Mouse (Mus musculus) yolk sac, embryonic 10.5 days (tissue): ENCODE measurements around the gene Acta2.

ENCODE experiments used
- DNase-seq: peaks from one replicate; pipeline ENCODE4 v3.0.0-alpha.2; 2017; ENCODE audit warnings: low spot score

The Acta2 gene

DNA sequence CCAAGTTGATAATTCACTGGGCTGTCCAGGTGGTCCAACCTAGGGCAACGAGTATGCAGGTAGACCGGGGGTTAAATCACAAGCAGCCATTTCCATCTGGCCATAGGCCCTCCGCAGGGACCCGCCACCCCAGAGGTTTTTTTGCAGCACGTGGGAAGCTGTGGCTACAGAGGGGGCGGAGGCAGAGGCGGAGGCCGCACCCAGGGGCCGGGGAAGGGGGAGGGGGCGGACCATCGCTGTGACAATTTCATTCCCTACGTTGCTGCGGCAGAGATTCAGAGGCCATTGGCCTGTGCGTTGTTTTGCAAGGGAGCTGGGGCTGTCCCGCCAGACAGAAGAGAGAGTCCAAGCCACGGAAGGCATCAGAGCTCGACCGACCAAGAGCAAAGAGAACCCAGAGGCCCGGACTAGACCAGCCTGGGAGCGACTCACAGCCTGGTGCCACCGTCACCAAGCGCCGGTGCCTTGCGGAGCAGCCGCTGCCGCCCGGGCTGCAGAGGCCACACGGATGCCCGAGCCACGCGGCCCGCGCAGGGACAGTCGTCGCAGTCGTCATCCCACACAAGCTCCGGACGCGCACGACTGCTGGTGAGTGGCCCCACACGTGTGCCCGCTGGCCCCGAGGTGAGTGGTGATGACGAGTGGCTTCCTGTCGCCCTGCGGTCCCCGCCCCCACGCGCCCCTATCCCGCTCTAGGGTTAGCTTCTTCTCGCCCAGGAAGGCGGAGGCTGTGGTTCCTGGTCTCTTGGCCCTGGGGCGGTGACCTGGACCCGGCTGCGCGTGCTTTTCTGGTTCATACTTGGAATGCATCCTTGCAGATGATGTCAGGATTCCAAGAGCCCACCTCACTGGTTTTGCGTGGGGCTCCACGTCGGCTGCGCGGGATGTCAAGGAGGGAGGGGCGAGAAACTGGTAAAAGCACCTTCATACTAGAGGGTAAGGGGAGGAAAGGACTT, 63.1 kb downstream of the Acta2 start, which contains the start of gene Stambpl1:
Gene Stambpl1 (plus strand): TSS at position 222 of the 956 bp plus-strand sequence.
- DNase-seq: peak; percentile 82

DNA sequence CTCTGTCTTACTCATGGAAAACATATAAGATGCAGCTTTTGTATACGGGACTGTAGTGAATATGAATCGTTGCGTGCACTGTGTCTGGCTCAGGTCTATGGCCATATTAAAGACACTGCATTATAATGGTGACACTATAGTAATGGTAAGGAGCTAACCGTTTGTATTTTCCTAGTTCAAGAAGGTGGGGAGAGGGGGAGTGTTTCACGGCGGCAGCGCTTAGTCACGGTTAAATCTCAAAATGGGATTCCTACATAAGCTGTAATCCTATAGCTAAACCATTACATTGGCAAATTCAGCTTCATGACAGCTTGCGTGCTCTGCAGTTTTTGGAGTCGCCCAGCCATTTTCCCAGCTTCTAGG, 63.8 kb downstream of the Acta2 start:
- no peak for DNase-seq
